Mouse (Mus musculus): Measurements from ENCODE around the gene Irf1.
A peak's percentile ranks its signal among the peaks of the same experiment; 100 is the strongest.

GRCm38 (mm10) chr11:53769185-53769576 lies 633 bp upstream of the Irf1 start:
- TF ChIP-seq EP300 (IDR thresholded peaks at IDR 0.05), result peak; percentile 59; the same call in 1 of the 2 replicates
- no peak for TF ChIP-seq CTCF (IDR thresholded peaks at IDR 0.05)
